Mouse (Mus musculus) megakaryocyte, embryonic 14.5 days (primary cell): ENCODE measurements around the gene Slc26a6.

ENCODE experiments used
- FLI1 ChIP-seq: IDR thresholded peaks from 2 replicates; pipeline ENCODE4 v1.6.1; 2012; ENCODE audit warnings: low read length, inconsistent platforms, mixed read lengths
- GATA1 ChIP-seq: IDR thresholded peaks from 3 replicates; pipeline ENCODE4 v1.6.1; 2012; ENCODE audit warnings: mixed read lengths, low read length, inconsistent platforms, borderline replicate concordance

- TF ChIP-seq FLI1 = no peak
- no peak for TF ChIP-seq GATA1
These were observed 61.4 kb downstream of the Slc26a6 start, which contains the start of gene Tmem89 for GRCm38 (mm10) chr9:108914491-108914890.
